Mouse (Mus musculus): Measurements from ENCODE around the gene Vasn. TPM values are rescaled to one million over a fixed set of nuclear protein-coding genes. Genes with fewer than 3 reads are reported as not detected.

The Vasn gene
- total and polyA plus RNA-seq, 3 experiments: 2.0 to 5.0 (median 2.2) TPM

GRCm38 (mm10) chr16:4594814-4595526 is 44.8 kb upstream of the Vasn start:
- Histone ChIP-seq H3K9me3 (replicated peaks; ENCODE audit: low read length) (no peaks in the 10 kb centered on the region), H3K27ac (ENCODE audit: insufficient read depth, low read depth) (no peak overlapping the region), H3K4me2 (ENCODE audit: insufficient read depth, low read depth, poor library complexity, severe bottlenecking) (peak overlapping the region; percentile 78), H3K4me3 (replicated peaks in 1 of 3; ENCODE audit: low read depth in 2 of 3, low read length in 2 of 3, poor library complexity in 1 of 3) (peak overlapping the region; percentile 45 to 61 (median 52)), H3K79me2 (replicated peaks; ENCODE audit: control insufficient read depth, extremely low read depth, insufficient read depth, poor library complexity, severe bottlenecking) (no peaks in the 10 kb centered on the region), H3K36me3 (replicated peaks in 1 of 2; ENCODE audit: control insufficient read depth in 1 of 2, insufficient read depth in 1 of 2, low read length in 1 of 2) (no peaks in the 10 kb centered on the region), H3K9ac (ENCODE audit: insufficient read depth, low read depth) (peak overlapping the region; percentile 88), H3K4me1 (ENCODE audit: control insufficient read depth in 1 of 2, insufficient read depth in 2 of 2) (peaks cover 17 to 35% of the 10 kb centered on the region in 2 experiments), H3K27me3 (replicated peaks) (peaks cover 30% of the 10 kb centered on the region)
- in situ Hi-C loops (cut with MboI; ENCODE audit: low pct_ligation_motif_present, low pct_unique_long_range_greater_than_20kb, low sequenced_read_pairs) (no loop called here), dilution Hi-C loops (cut with MboI; ENCODE audit: extremely low pct_ligation_motif_present, extremely low pct_unique_long_range_greater_than_20kb, low sequenced_read_pairs) (no loop called here)
- no peak for TF ChIP-seq MXI1 (IDR thresholded peaks at IDR 0.05; ENCODE audit: low read depth, low read length)
- no peak for TF ChIP-seq MAX (IDR thresholded peaks at IDR 0.05; ENCODE audit: low read length)
- TF ChIP-seq TCF12 (IDR thresholded peaks at IDR 0.05; ENCODE audit: low read depth, low read length): no peak
- TF ChIP-seq CHD2 (IDR thresholded peaks at IDR 0.05; ENCODE audit: low read length): no peak
- no peak for TF ChIP-seq MAZ (IDR thresholded peaks at IDR 0.05; ENCODE audit: low read depth, low read length)
- peak; percentile 81 for TF ChIP-seq UBTF (IDR thresholded peaks at IDR 0.05; ENCODE audit: low read depth, low read length)
- TF ChIP-seq SMC3 (IDR thresholded peaks at IDR 0.05; ENCODE audit: low read depth, low read length): no peak
- DNase-seq (ENCODE audit: extremely low read depth): no peak

- H3K4me2 ChIP-seq (ENCODE audit: insufficient read depth, low read depth, poor library complexity, severe bottlenecking): no peak overlapping the region
- no peak overlapping the region for H3K9ac ChIP-seq (ENCODE audit: insufficient read depth, low read depth)
- peaks cover 30% of the 10 kb centered on the region for H3K27me3 ChIP-seq (replicated peaks)
- H3K79me2 ChIP-seq (replicated peaks; ENCODE audit: control insufficient read depth, extremely low read depth, insufficient read depth, poor library complexity, severe bottlenecking): no peaks in the 10 kb centered on the region
- dilution Hi-C loops (cut with MboI; ENCODE audit: extremely low pct_ligation_motif_present, extremely low pct_unique_long_range_greater_than_20kb, low sequenced_read_pairs): no loop called here
- no peaks in the 10 kb centered on the region for H3K36me3 ChIP-seq (replicated peaks in 1 of 2; ENCODE audit: control insufficient read depth in 1 of 2, insufficient read depth in 1 of 2, low read length in 1 of 2)
- no peaks in the 10 kb centered on the region for H3K9me3 ChIP-seq (replicated peaks; ENCODE audit: low read length)
- in situ Hi-C loops (cut with MboI; ENCODE audit: low pct_ligation_motif_present, low pct_unique_long_range_greater_than_20kb, low sequenced_read_pairs): no loop called here
- TF ChIP-seq TCF12 (IDR thresholded peaks at IDR 0.05; ENCODE audit: low read depth, low read length) (no peak), MEF2A (IDR thresholded peaks at IDR 0.05; ENCODE audit: borderline replicate concordance, low read depth, low read length) (no peak), CTCF (conservative IDR thresholded peaks at IDR 0.05 in 1 of 2, IDR thresholded peaks at IDR 0.05 in 1 of 2; ENCODE audit: low read depth in 2 of 2, low read length in 2 of 2) (no peak), NELFE (IDR thresholded peaks at IDR 0.05; ENCODE audit: low read depth, low read length) (no peak), ETS1 (conservative IDR thresholded peaks at IDR 0.05; ENCODE audit: low read depth, low read length) (no peak), EP300 (IDR thresholded peaks at IDR 0.05; ENCODE audit: low read length) (no peak), RCOR1 (conservative IDR thresholded peaks at IDR 0.05; ENCODE audit: low read depth, low read length) (no peak), MAZ (IDR thresholded peaks at IDR 0.05; ENCODE audit: low read depth, low read length) (no peak), TBP (conservative IDR thresholded peaks at IDR 0.05; ENCODE audit: low read depth, low read length) (no peak)
- no peak overlapping the region for H3K27ac ChIP-seq (ENCODE audit: insufficient read depth, low read depth)
- no peak for DNase-seq (ENCODE audit: extremely low read depth)
- peaks cover 17 to 35% of the 10 kb centered on the region in 2 experiments for H3K4me1 ChIP-seq (ENCODE audit: control insufficient read depth in 1 of 2, insufficient read depth in 2 of 2)
- H3K4me3 ChIP-seq (replicated peaks in 1 of 3; ENCODE audit: low read depth in 2 of 3, low read length in 2 of 3, poor library complexity in 1 of 3): no peak overlapping the region
Observed at GRCm38 (mm10) chr16:4595527-4595963, 44.2 kb upstream of the Vasn start.

Data from CH12.LX (cell line).